Mouse (Mus musculus): Measurements from ENCODE around the gene Dcpp3. TPM values are rescaled to one million over a fixed set of nuclear protein-coding genes. Genes with fewer than 3 reads are reported as not detected.
"Not testable (repeated sequence)": the region's sequence is repeated elsewhere in the genome, so short reads cannot be mapped to it uniquely, and the experiment has no call there.

Gene Dcpp3
- polyA plus RNA-seq, 1 experiment: not detected

- Histone ChIP-seq H3K27ac (ENCODE audit: control insufficient read depth, insufficient read depth, low read depth, low read length, poor library complexity) (no peak overlapping the region), H3K4me3 (replicated peaks; ENCODE audit: control insufficient read depth, low read depth, low read length) (peak overlapping the region; percentile 59), H3K4me1 (ENCODE audit: control insufficient read depth, insufficient read depth, low read length) (no peaks in the 10 kb centered on the region)
- WGBS: under 1% methylated on average over 14 of the region's 14 CpGs
- TF ChIP-seq CTCF (IDR thresholded peaks at IDR 0.05; ENCODE audit: control insufficient read depth, insufficient read depth, low read length) (no peak), POLR2A (IDR thresholded peaks at IDR 0.05; ENCODE audit: borderline replicate concordance, control insufficient read depth, low read depth, low read length) (no peak)
Measured at GRCm38 (mm10) chr17:23925090-23925493, 7.8 kb downstream of the Dcpp3 start.

- H3K4me1 ChIP-seq (ENCODE audit: control insufficient read depth, insufficient read depth, low read length): no peaks in the 10 kb centered on the region
- no peak overlapping the region for H3K4me3 ChIP-seq (replicated peaks; ENCODE audit: control insufficient read depth, low read depth, low read length)
- TF ChIP-seq CTCF (IDR thresholded peaks at IDR 0.05; ENCODE audit: control insufficient read depth, insufficient read depth, low read length) (no peak), POLR2A (IDR thresholded peaks at IDR 0.05; ENCODE audit: borderline replicate concordance, control insufficient read depth, low read depth, low read length) (no peak)
- H3K27ac ChIP-seq (ENCODE audit: control insufficient read depth, insufficient read depth, low read depth, low read length, poor library complexity): no peak overlapping the region
- 32% methylated on average over 5 of the region's 5 CpGs for WGBS
Measured at GRCm38 (mm10) chr17:23931157-23931556, 13.9 kb downstream of the Dcpp3 start.

DNA sequence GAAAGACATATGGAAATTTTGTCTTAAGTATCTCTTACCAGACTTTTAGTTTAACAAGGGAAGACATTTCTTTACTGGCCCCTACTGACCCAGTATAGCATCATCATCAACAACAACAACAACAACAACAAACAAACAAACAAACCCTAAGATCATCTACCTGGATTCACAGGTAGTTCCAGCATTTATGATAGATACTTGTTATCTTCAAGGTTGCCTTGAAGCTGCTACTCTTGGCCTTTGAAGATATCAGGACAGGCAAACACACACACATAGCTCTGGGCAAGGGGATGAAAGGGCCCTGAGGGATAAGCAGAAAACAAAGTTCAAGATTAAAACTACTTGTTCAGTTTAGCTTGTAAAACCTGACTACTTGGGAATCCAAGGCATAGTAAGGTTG, 24.1 kb downstream of the Dcpp3 start, which contains the start of gene Sbp:
Gene Sbp, plus strand, starts transcription at position 301 of the 400 bp plus-strand sequence.
- TF ChIP-seq POLR2A (IDR thresholded peaks at IDR 0.05; ENCODE audit: borderline replicate concordance, control insufficient read depth, low read depth, low read length): no peak
- TF ChIP-seq CTCF (IDR thresholded peaks at IDR 0.05; ENCODE audit: control insufficient read depth, insufficient read depth, low read length): no peak
- Histone ChIP-seq H3K4me3 (replicated peaks; ENCODE audit: control insufficient read depth, low read depth, low read length) (no peak within 1 kb of the TSS), H3K27ac (ENCODE audit: control insufficient read depth, insufficient read depth, low read depth, low read length, poor library complexity) (no peak within 1 kb of the TSS), H3K4me1 (ENCODE audit: control insufficient read depth, insufficient read depth, low read length) (no peaks in the 10 kb centered on the region)

DNA sequence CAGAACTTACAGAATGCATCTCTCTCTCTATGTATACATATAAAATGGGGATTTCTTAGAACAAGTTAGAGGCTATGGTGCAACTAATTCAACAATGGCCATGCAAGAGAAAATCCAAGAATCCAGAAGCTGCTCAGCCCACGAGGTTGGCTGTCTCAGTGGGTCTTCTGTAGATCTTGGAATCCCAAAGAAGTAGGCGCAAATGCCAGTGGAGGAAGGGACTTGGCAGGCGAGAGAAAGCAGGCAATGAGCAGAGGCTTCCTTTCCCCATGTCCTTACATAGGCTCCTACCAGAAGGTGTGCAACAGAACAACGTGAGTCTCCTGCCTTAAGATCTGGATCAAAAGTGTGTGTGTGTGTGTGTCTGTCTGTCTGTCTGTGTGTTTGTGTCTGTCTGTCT, 30.2 kb downstream of the Dcpp3 start:
- not testable (repeated sequence) for H3K4me3 ChIP-seq (replicated peaks; ENCODE audit: control insufficient read depth, low read depth, low read length); H3K4me1 ChIP-seq (ENCODE audit: control insufficient read depth, insufficient read depth, low read length); H3K27ac ChIP-seq (ENCODE audit: control insufficient read depth, insufficient read depth, low read depth, low read length, poor library complexity)
- 79% methylated on average over 4 of the region's 4 CpGs for WGBS

DNA sequence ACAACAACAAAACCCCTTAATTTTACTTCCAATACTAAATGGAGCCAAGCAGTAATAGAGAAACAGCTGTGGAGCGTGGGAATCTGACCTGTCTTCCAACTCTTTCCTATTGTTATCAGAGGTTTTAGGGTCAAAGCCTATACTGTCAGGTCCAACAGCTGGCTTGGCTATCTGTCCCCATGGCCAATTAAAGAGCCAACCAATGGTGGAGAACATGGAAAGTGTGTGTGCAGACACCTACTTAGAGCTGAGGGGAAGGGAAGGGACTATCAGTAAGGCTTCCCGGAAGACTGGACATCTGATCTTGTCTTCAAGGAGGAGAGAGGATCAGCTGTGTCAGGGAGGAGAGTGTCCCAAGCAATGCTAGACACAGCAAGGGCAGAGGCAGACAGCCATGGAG, 31.8 kb downstream of the Dcpp3 start:
- TF ChIP-seq CTCF (IDR thresholded peaks at IDR 0.05; ENCODE audit: control insufficient read depth, insufficient read depth, low read length) (no peak), POLR2A (IDR thresholded peaks at IDR 0.05; ENCODE audit: borderline replicate concordance, control insufficient read depth, low read depth, low read length) (no peak)
- Histone ChIP-seq H3K4me1 (ENCODE audit: control insufficient read depth, insufficient read depth, low read length) (no peaks in the 10 kb centered on the region), H3K27ac (ENCODE audit: control insufficient read depth, insufficient read depth, low read depth, low read length, poor library complexity) (no peak overlapping the region), H3K4me3 (replicated peaks; ENCODE audit: control insufficient read depth, low read depth, low read length) (no peak overlapping the region)
- 84% methylated on average over 2 of the region's 2 CpGs for WGBS

- H3K27ac ChIP-seq (ENCODE audit: control insufficient read depth, insufficient read depth, low read depth, low read length, poor library complexity); H3K4me1 ChIP-seq (ENCODE audit: control insufficient read depth, insufficient read depth, low read length); H3K4me3 ChIP-seq (replicated peaks; ENCODE audit: control insufficient read depth, low read depth, low read length): not testable (repeated sequence)
- WGBS: 73% methylated on average over 4 of the region's 4 CpGs
Measured at GRCm38 (mm10) chr17:23950828-23951227, 33.6 kb downstream of the Dcpp3 start.

GRCm38 (mm10) chr17:23955174-23955573, 37.9 kb downstream of the Dcpp3 start, which contains the start of gene Sbpl:
Gene Sbpl, minus strand, starts transcription at chr17:23955274.
- 71% methylated on average over 5 of the region's 5 CpGs for WGBS

GRCm38 (mm10) chr17:23960084-23960738, 43.0 kb downstream of the Dcpp3 start:
- Histone ChIP-seq H3K27ac (ENCODE audit: control insufficient read depth, insufficient read depth, low read depth, low read length, poor library complexity) (no peak overlapping the region), H3K4me3 (replicated peaks; ENCODE audit: control insufficient read depth, low read depth, low read length) (no peak overlapping the region), H3K4me1 (ENCODE audit: control insufficient read depth, insufficient read depth, low read length) (no peaks in the 10 kb centered on the region)
- TF ChIP-seq CTCF (IDR thresholded peaks at IDR 0.05; ENCODE audit: control insufficient read depth, insufficient read depth, low read length) (peak; percentile 99), POLR2A (IDR thresholded peaks at IDR 0.05; ENCODE audit: borderline replicate concordance, control insufficient read depth, low read depth, low read length) (no peak)
- 37% methylated on average over 3 of the region's 3 CpGs for WGBS

More at GRCm38 (mm10) chr17:23955174-23955573, 37.9 kb downstream of the Dcpp3 start, which contains the start of gene Sbpl:
- no peak within 1 kb of the TSS for H3K4me3 ChIP-seq (replicated peaks; ENCODE audit: control insufficient read depth, low read depth, low read length)
- TF ChIP-seq POLR2A (IDR thresholded peaks at IDR 0.05; ENCODE audit: borderline replicate concordance, control insufficient read depth, low read depth, low read length): no peak
- no peak for TF ChIP-seq CTCF (IDR thresholded peaks at IDR 0.05; ENCODE audit: control insufficient read depth, insufficient read depth, low read length)
- H3K27ac ChIP-seq (ENCODE audit: control insufficient read depth, insufficient read depth, low read depth, low read length, poor library complexity): no peak within 1 kb of the TSS
- H3K4me1 ChIP-seq (ENCODE audit: control insufficient read depth, insufficient read depth, low read length): no peaks in the 10 kb centered on the region

- no peaks in the 10 kb centered on the region; the same call in 1 of the 2 replicates for H3K4me1 ChIP-seq (ENCODE audit: control insufficient read depth, insufficient read depth, low read length)
- 38% methylated on average over 4 of the region's 4 CpGs for WGBS
- TF ChIP-seq POLR2A (IDR thresholded peaks at IDR 0.05; ENCODE audit: borderline replicate concordance, control insufficient read depth, low read depth, low read length) (no peak), CTCF (IDR thresholded peaks at IDR 0.05; ENCODE audit: control insufficient read depth, insufficient read depth, low read length) (no peak)
- no peak overlapping the region for H3K27ac ChIP-seq (ENCODE audit: control insufficient read depth, insufficient read depth, low read depth, low read length, poor library complexity)
- no peak overlapping the region for H3K4me3 ChIP-seq (replicated peaks; ENCODE audit: control insufficient read depth, low read depth, low read length)
Measured at GRCm38 (mm10) chr17:23961573-23962122, 44.4 kb downstream of the Dcpp3 start.
